Mouse (Mus musculus) megakaryocyte, embryonic 14.5 days (primary cell): ENCODE results near the gene Hps1. TPM values are rescaled to one million over a fixed set of nuclear protein-coding genes. Genes with fewer than 3 reads are reported as not detected.
A peak's percentile ranks its signal among the peaks of the same experiment; 100 is the strongest.
"Not testable (repeated sequence)": the region's sequence is repeated elsewhere in the genome, so short reads cannot be mapped to it uniquely, and the experiment has no call there.

ENCODE experiments used
- H3K27me3 ChIP-seq: replicated peaks from 2 replicates; pipeline ENCODE3; 2012; ENCODE audit warnings: inconsistent platforms
- H3K36me3 ChIP-seq: replicated peaks from 2 replicates; pipeline ENCODE3; 2012; ENCODE audit warnings: low read length, inconsistent platforms, mixed read lengths
- H3K4me1 ChIP-seq: 2 replicates; pipeline ENCODE4 v1.6.1; 2012; ENCODE audit warnings: inconsistent platforms
- H3K4me3 ChIP-seq: replicated peaks from 2 replicates; pipeline ENCODE3; 2012; ENCODE audit warnings: moderate library complexity, mild to moderate bottlenecking, inconsistent platforms
- H3K9me3 ChIP-seq: 2 replicates; pipeline ENCODE4 v1.6.1; 2012; ENCODE audit warnings: inconsistent platforms
- FLI1 ChIP-seq: IDR thresholded peaks from 2 replicates; pipeline ENCODE4 v1.6.1; 2012; ENCODE audit warnings: low read length, inconsistent platforms, mixed read lengths
- GATA1 ChIP-seq: IDR thresholded peaks from 3 replicates; pipeline ENCODE4 v1.6.1; 2012; ENCODE audit warnings: mixed read lengths, low read length, inconsistent platforms, borderline replicate concordance
- polyA plus RNA-seq: library from polyadenylated mRNA; stranded (reverse); fragments of >175 nt; gene quantifications from 2 replicates; pipeline ENCODE4 v1.2.3, GENCODE M21; 2012; ENCODE audit warnings: low replicate concordance; ENCODE audit not compliant: insufficient read depth

Hps1 gene
- polyA plus RNA-seq, 1 experiment: 95.9 TPM

- Histone ChIP-seq H3K9me3 (no peaks in the 10 kb centered on the region), H3K36me3 (no peaks in the 10 kb centered on the region), H3K4me3 (peak overlapping the region; percentile 89), H3K27me3 (peaks cover 26% of the 10 kb centered on the region), H3K4me1 (peaks cover 37% of the 10 kb centered on the region)
- TF ChIP-seq FLI1 (no peak), GATA1 (no peak)
Measured at GRCm38 (mm10) chr19:42794914-42795613, 15.3 kb upstream of the Hps1 start.

DNA sequence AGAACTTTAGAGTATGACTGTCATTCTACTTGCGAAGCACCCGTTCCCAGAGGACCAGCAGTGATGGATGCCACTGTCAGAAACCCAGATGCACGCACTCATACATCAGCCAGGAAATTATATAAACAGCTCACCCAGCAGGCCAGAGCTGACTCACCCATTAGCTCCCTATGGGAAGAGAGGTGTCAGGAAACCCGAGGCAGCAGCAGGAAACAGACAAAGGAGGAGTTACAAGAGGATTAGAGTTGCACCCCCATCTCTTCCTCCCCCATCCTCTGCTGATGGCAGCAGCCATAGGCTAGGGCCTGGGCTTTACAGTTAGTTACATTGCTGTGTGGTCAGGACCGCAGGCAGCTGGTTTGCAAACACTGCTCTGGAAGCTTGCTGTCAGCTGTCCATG is 8.5 kb upstream of the Hps1 start:
- peaks cover 3% of the 10 kb centered on the region for H3K27me3 ChIP-seq

DNA sequence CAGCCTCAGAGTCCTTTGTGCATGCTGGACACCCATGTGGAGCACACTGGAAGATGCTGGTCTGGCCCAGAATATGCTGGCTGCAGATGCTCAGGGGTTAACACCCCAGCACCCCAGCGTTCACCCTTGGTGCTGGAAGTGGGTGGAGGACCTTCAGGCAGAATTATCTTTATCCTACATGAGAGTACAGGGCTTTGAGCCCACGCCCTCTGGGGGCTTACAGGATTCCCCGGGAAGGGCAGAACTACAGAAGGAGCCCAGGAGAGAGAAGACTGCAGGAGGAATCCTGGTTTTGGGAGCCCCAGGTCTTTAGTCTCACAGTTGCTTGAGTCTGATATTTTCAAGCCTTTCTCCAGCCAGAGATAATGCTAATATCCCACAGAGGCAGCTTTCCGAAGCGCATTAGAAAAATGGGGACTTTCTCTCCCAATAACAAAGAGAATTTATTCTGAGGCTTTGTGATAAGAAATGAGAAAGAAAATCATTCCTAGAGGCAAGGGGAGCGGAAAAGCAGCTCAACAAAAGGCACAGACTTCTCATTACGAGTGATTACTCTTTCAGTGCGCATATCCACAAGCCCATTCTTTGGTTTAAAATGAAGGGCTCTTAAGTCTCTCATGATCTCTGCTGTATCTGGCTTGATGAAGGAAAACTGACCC is 5.9 kb upstream of the Hps1 start:
- H3K9me3 ChIP-seq: no peaks in the 10 kb centered on the region
- H3K27me3 ChIP-seq: no peaks in the 10 kb centered on the region
- no peak for TF ChIP-seq FLI1
- TF ChIP-seq GATA1: no peak
- H3K4me3 ChIP-seq: no peak overlapping the region
- peaks cover 68% of the 10 kb centered on the region for H3K4me1 ChIP-seq
- H3K36me3 ChIP-seq: no peaks in the 10 kb centered on the region

More for the DNA sequence above, 8.5 kb upstream of the Hps1 start:
- Histone ChIP-seq H3K9me3 (no peaks in the 10 kb centered on the region), H3K4me1 (peaks cover 75% of the 10 kb centered on the region), H3K36me3 (no peaks in the 10 kb centered on the region), H3K4me3 (peak overlapping the region; percentile 44)
- TF ChIP-seq FLI1 (0 out of 2 replicates have a peak, but pooled peaks have one; percentile 20), GATA1 (no peak)

- Histone ChIP-seq H3K4me3 (no peak overlapping the region), H3K4me1 (peaks cover 63% of the 10 kb centered on the region), H3K36me3 (no peaks in the 10 kb centered on the region), H3K9me3 (no peaks in the 10 kb centered on the region), H3K27me3 (no peaks in the 10 kb centered on the region)
- TF ChIP-seq FLI1 (no peak), GATA1 (no peak)
Measured at GRCm38 (mm10) chr19:42785129-42785528, 5.4 kb upstream of the Hps1 start.

DNA sequence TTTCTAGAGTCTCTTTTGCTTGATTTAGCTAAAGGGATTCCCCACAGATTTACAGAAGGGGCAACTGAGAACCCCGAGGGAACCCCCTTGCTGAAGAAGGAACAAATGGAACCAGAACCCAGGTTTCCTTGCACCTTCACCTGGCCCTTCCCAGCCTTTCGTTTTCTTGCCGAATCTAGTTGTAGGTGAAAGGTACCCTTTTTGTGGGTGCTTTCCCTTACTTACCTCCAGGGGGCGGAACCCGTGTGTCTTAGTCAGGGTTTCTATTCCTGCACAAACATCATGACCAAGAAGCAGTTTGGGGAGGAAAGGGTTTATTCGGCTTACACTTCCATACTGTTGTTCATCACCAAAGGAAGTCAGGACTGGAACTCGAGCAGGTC is 369 bp upstream of the Hps1 start:
- not testable (repeated sequence) for H3K27me3 ChIP-seq, H3K9me3 ChIP-seq
- Histone ChIP-seq H3K36me3 (peaks cover 32% of the 10 kb centered on the region), H3K4me3 (peak overlapping the region; percentile 96), H3K4me1 (peaks cover 36% of the 10 kb centered on the region)

- Histone ChIP-seq H3K9me3 (no peaks in the 10 kb centered on the region), H3K27me3 (no peaks in the 10 kb centered on the region), H3K4me1 (peaks cover 26% of the 10 kb centered on the region), H3K36me3 (peaks cover 49% of the 10 kb centered on the region), H3K4me3 (peak overlapping the region; percentile 56)
- no peak for TF ChIP-seq GATA1
- TF ChIP-seq FLI1: no peak
Measured at GRCm38 (mm10) chr19:42777801-42778200, 2.0 kb downstream of the Hps1 start.

GRCm38 (mm10) chr19:42776813-42777212 is 3.0 kb downstream of the Hps1 start:
- Histone ChIP-seq H3K27me3 (no peaks in the 10 kb centered on the region), H3K4me3 (no peak overlapping the region), H3K36me3 (peaks cover 56% of the 10 kb centered on the region)

GRCm38 (mm10) chr19:42770141-42770872 is 9.5 kb downstream of the Hps1 start:
- Histone ChIP-seq H3K4me1 (no peaks in the 10 kb centered on the region), H3K36me3 (peaks cover 91% of the 10 kb centered on the region), H3K4me3 (no peak overlapping the region), H3K9me3 (no peaks in the 10 kb centered on the region), H3K27me3 (no peaks in the 10 kb centered on the region)
- TF ChIP-seq FLI1 (no peak), GATA1 (no peak)

More at GRCm38 (mm10) chr19:42776813-42777212, 3.0 kb downstream of the Hps1 start:
- TF ChIP-seq GATA1 (no peak), FLI1 (no peak)
- Histone ChIP-seq H3K4me1 (peaks cover 26% of the 10 kb centered on the region), H3K9me3 (no peaks in the 10 kb centered on the region)

- no peaks in the 10 kb centered on the region for H3K27me3 ChIP-seq
- no peaks in the 10 kb centered on the region for H3K9me3 ChIP-seq
- no peak overlapping the region for H3K4me3 ChIP-seq
- H3K4me1 ChIP-seq: no peaks in the 10 kb centered on the region
- H3K36me3 ChIP-seq: peaks cover 93% of the 10 kb centered on the region
- no peak for TF ChIP-seq GATA1
Measured at GRCm38 (mm10) chr19:42769648-42770047, 10.1 kb downstream of the Hps1 start.

GRCm38 (mm10) chr19:42767361-42767760 is 12.4 kb downstream of the Hps1 start:
- Histone ChIP-seq H3K4me3 (no peak overlapping the region), H3K4me1 (no peaks in the 10 kb centered on the region), H3K9me3 (no peaks in the 10 kb centered on the region), H3K27me3 (no peaks in the 10 kb centered on the region), H3K36me3 (peaks cover 99% of the 10 kb centered on the region)
- no peak for TF ChIP-seq GATA1
- no peak for TF ChIP-seq FLI1
